Mouse (Mus musculus): ENCODE results near the gene Sema4a. TPM values are rescaled to one million over a fixed set of nuclear protein-coding genes. Genes with fewer than 3 reads are reported as not detected.

Sema4a gene
- polyA plus RNA-seq, 1 experiment from 2014 or later = 5.3 TPM

DNA sequence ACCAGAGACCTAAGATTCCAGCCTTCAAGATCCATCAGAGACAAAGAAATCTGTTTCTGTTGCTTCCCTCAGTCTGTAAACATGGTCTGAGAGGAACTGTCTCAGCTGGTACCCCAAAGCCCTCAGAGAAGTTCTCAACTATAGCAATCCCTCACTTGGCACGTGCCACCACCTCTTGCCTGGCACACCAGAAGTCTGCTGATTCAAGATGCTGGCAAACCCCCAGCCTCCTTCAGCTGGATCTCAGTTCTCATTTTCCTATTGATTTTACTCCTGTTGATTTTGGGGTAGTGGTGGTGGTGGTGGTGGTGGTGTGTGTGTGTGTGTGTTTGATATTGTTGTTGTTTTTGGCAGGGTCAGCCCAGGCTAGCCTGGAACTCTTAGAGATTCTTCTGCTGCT is 12.6 kb upstream of the Sema4a start:
- Histone ChIP-seq H3K4me2 (ENCODE audit: low read depth, low read length) (no peak overlapping the region), H3K27ac (replicated peaks; ENCODE audit: low read depth, low read length) (no peak overlapping the region), H3K4me1 (ENCODE audit: control insufficient read depth, insufficient read depth, low read length) (no peaks in the 10 kb centered on the region), H3K9me3 (replicated peaks; ENCODE audit: control insufficient read depth, low read length) (no peaks in the 10 kb centered on the region), H3K4me3 (ENCODE audit: low read depth, low read length) (no peak overlapping the region), H3K36me3 (replicated peaks; ENCODE audit: control insufficient read depth, insufficient read depth, low read depth, low read length) (no peaks in the 10 kb centered on the region), H3K27me3 (ENCODE audit: control insufficient read depth, insufficient read depth, low read length) (no peaks in the 10 kb centered on the region), H3K9ac (replicated peaks; ENCODE audit: low read length) (no peak overlapping the region)
- ATAC-seq (replicated peaks; ENCODE audit: insufficient number of reproducible peaks, low FRiP score, low TSS enrichment, low read depth) = no peak
- WGBS = 91% methylated on average over 1 of the region's 1 CpGs
- no peak for DNase-seq (ENCODE audit: low spot score)

GRCm38 (mm10) chr3:88473020-88473419 is 12.0 kb upstream of the Sema4a start:
- Histone ChIP-seq H3K9ac (replicated peaks; ENCODE audit: low read length) (no peak overlapping the region), H3K27ac (replicated peaks; ENCODE audit: low read depth, low read length) (no peak overlapping the region)
- ATAC-seq (replicated peaks; ENCODE audit: insufficient number of reproducible peaks, low FRiP score, low TSS enrichment, low read depth) = peak; percentile 67; the same call in 1 of the 2 replicates

GRCm38 (mm10) chr3:88470943-88471479 is 10.0 kb upstream of the Sema4a start:
- Histone ChIP-seq H3K4me2 (ENCODE audit: low read depth, low read length) (no peak overlapping the region), H3K27ac (replicated peaks; ENCODE audit: low read depth, low read length) (no peak overlapping the region), H3K27me3 (ENCODE audit: control insufficient read depth, insufficient read depth, low read length) (no peaks in the 10 kb centered on the region), H3K4me1 (ENCODE audit: control insufficient read depth, insufficient read depth, low read length) (no peaks in the 10 kb centered on the region), H3K36me3 (replicated peaks; ENCODE audit: control insufficient read depth, insufficient read depth, low read depth, low read length) (no peaks in the 10 kb centered on the region), H3K9me3 (replicated peaks; ENCODE audit: control insufficient read depth, low read length) (no peaks in the 10 kb centered on the region), H3K9ac (replicated peaks; ENCODE audit: low read length) (no peak overlapping the region), H3K4me3 (ENCODE audit: low read depth, low read length) (no peak overlapping the region)
- DNase-seq (ENCODE audit: low spot score) = no peak
- 30% methylated on average over 10 of the region's 10 CpGs for WGBS
- ATAC-seq (replicated peaks; ENCODE audit: insufficient number of reproducible peaks, low FRiP score, low TSS enrichment, low read depth) = no peak

More at GRCm38 (mm10) chr3:88473020-88473419, 12.0 kb upstream of the Sema4a start:
- Histone ChIP-seq H3K4me1 (ENCODE audit: control insufficient read depth, insufficient read depth, low read length) (no peaks in the 10 kb centered on the region), H3K9me3 (replicated peaks; ENCODE audit: control insufficient read depth, low read length) (no peaks in the 10 kb centered on the region), H3K4me3 (ENCODE audit: low read depth, low read length) (no peak overlapping the region), H3K27me3 (ENCODE audit: control insufficient read depth, insufficient read depth, low read length) (no peaks in the 10 kb centered on the region), H3K4me2 (ENCODE audit: low read depth, low read length) (no peak overlapping the region), H3K36me3 (replicated peaks; ENCODE audit: control insufficient read depth, insufficient read depth, low read depth, low read length) (no peaks in the 10 kb centered on the region)
- 22% methylated on average over 5 of the region's 5 CpGs for WGBS
- DNase-seq (ENCODE audit: low spot score) = peak; percentile 69

DNA sequence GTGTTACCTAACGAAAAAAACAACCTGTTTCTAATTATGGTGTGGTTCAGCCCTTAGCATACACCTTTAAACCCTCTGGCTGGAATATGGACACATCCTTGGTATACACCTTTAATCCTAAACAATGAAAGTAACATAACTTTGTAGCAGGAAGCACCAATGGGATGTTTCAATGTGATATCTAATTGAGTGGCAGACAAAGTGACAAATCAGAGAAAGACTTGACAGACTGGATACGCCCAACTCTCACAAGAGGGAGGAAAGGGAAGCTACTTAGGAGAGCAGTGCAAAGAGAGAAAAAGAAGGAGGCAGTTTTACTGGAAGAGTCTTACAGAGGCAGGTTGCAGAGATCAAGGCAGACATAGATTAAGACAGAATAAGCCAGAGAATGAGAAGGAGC is 8.5 kb upstream of the Sema4a start:
- Histone ChIP-seq H3K36me3 (replicated peaks; ENCODE audit: control insufficient read depth, insufficient read depth, low read depth, low read length) (no peaks in the 10 kb centered on the region), H3K27me3 (ENCODE audit: control insufficient read depth, insufficient read depth, low read length) (no peaks in the 10 kb centered on the region), H3K4me2 (ENCODE audit: low read depth, low read length) (no peak overlapping the region), H3K27ac (replicated peaks; ENCODE audit: low read depth, low read length) (no peak overlapping the region), H3K9ac (replicated peaks; ENCODE audit: low read length) (no peak overlapping the region), H3K4me3 (ENCODE audit: low read depth, low read length) (no peak overlapping the region), H3K4me1 (ENCODE audit: control insufficient read depth, insufficient read depth, low read length) (no peaks in the 10 kb centered on the region), H3K9me3 (replicated peaks; ENCODE audit: control insufficient read depth, low read length) (no peaks in the 10 kb centered on the region)
- no peak for ATAC-seq (replicated peaks; ENCODE audit: insufficient number of reproducible peaks, low FRiP score, low TSS enrichment, low read depth)
- 64% methylated on average over 2 of the region's 2 CpGs for WGBS
- DNase-seq (ENCODE audit: low spot score) = no peak

DNA sequence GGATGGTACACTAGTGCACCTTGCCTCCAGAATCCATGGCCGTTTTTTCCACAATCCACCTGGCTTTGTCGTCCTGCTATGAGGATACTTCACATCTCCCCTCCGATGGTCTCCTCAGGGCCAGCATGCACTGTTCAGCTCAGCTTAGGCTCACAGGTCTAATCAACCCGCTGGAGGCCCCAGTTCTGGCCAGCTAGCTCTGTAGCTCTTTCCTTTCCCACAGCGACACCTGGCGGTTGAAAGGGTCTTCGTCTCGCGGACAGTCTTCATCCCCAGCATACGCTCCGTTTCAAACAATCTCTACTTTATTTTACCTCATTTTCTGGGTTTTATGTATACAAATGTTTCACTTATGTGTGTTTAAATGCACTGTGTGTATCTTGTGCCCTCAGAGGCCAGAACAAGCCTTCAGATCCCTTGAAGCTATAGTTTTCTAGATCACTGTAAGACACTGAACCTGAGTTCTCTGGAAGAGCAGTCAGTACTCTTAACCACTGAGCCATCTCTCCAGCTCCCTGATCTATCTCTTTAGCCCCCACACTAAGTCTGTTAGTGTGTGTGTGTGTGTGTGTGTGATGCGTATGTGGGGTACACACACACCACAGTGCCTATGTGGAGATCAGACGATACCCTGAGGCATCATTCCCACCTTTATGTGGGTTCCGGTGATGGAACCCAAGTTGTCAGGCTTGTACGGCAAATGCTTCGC is 6.3 kb upstream of the Sema4a start:
- Histone ChIP-seq H3K9ac (replicated peaks; ENCODE audit: low read length) (no peak overlapping the region), H3K36me3 (replicated peaks; ENCODE audit: control insufficient read depth, insufficient read depth, low read depth, low read length) (no peaks in the 10 kb centered on the region), H3K27me3 (ENCODE audit: control insufficient read depth, insufficient read depth, low read length) (no peaks in the 10 kb centered on the region), H3K27ac (replicated peaks; ENCODE audit: low read depth, low read length) (no peak overlapping the region), H3K9me3 (replicated peaks; ENCODE audit: control insufficient read depth, low read length) (no peaks in the 10 kb centered on the region), H3K4me3 (ENCODE audit: low read depth, low read length) (no peak overlapping the region), H3K4me1 (ENCODE audit: control insufficient read depth, insufficient read depth, low read length) (no peaks in the 10 kb centered on the region), H3K4me2 (ENCODE audit: low read depth, low read length) (no peak overlapping the region)
- DNase-seq (ENCODE audit: low spot score) (peak; percentile 96), ATAC-seq (replicated peaks; ENCODE audit: insufficient number of reproducible peaks, low FRiP score, low TSS enrichment, low read depth) (peak; percentile 82)
- 29% methylated on average over 16 of the region's 16 CpGs for WGBS

GRCm38 (mm10) chr3:88465127-88465526 is 4.1 kb upstream of the Sema4a start:
- DNase-seq (ENCODE audit: low spot score) (no peak), ATAC-seq (replicated peaks; ENCODE audit: insufficient number of reproducible peaks, low FRiP score, low TSS enrichment, low read depth) (no peak)
- Histone ChIP-seq H3K27ac (replicated peaks; ENCODE audit: low read depth, low read length) (no peak overlapping the region), H3K4me3 (ENCODE audit: low read depth, low read length) (no peak overlapping the region), H3K9me3 (replicated peaks; ENCODE audit: control insufficient read depth, low read length) (no peaks in the 10 kb centered on the region), H3K4me2 (ENCODE audit: low read depth, low read length) (no peak overlapping the region), H3K27me3 (ENCODE audit: control insufficient read depth, insufficient read depth, low read length) (no peaks in the 10 kb centered on the region), H3K9ac (replicated peaks; ENCODE audit: low read length) (no peak overlapping the region), H3K36me3 (replicated peaks; ENCODE audit: control insufficient read depth, insufficient read depth, low read depth, low read length) (no peaks in the 10 kb centered on the region), H3K4me1 (ENCODE audit: control insufficient read depth, insufficient read depth, low read length) (no peaks in the 10 kb centered on the region)
- WGBS = 68% methylated on average over 2 of the region's 2 CpGs

- 49% methylated on average over 3 of the region's 3 CpGs for WGBS
Measured at GRCm38 (mm10) chr3:88464425-88464824, 3.4 kb upstream of the Sema4a start.

DNA sequence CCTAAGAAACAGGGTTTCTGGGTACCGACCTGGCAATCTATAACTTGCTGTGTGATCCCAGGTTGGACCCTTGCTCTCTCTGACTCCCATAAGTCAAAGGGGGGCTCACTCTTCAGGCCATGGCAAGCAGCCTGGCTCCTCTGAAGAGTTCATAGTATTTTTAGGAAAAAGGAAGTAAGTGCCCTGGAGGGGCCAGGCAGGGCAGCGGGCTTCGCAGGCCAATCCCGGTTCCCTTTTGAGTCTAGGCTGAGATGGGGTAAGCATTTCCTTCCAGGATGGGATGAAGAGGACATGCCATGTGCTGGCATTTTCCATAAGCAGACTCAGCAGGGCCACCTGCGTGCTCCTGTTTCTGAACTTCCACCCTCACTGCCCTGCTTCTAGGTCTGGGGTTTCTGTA is 953 bp downstream of the Sema4a start:
- ATAC-seq (replicated peaks; ENCODE audit: insufficient number of reproducible peaks, low FRiP score, low TSS enrichment, low read depth) (no peak), DNase-seq (ENCODE audit: low spot score) (no peak)
- 75% methylated on average over 5 of the region's 5 CpGs for WGBS
- Histone ChIP-seq H3K9ac (replicated peaks; ENCODE audit: low read length) (no peak overlapping the region), H3K27ac (replicated peaks; ENCODE audit: low read depth, low read length) (no peak overlapping the region), H3K36me3 (replicated peaks; ENCODE audit: control insufficient read depth, insufficient read depth, low read depth, low read length) (no peaks in the 10 kb centered on the region), H3K4me1 (ENCODE audit: control insufficient read depth, insufficient read depth, low read length) (peaks cover 5% of the 10 kb centered on the region), H3K27me3 (ENCODE audit: control insufficient read depth, insufficient read depth, low read length) (no peaks in the 10 kb centered on the region), H3K9me3 (replicated peaks; ENCODE audit: control insufficient read depth, low read length) (no peaks in the 10 kb centered on the region), H3K4me2 (ENCODE audit: low read depth, low read length) (no peak overlapping the region), H3K4me3 (ENCODE audit: low read depth, low read length) (no peak overlapping the region)

More at GRCm38 (mm10) chr3:88464425-88464824, 3.4 kb upstream of the Sema4a start:
- H3K9ac ChIP-seq (replicated peaks; ENCODE audit: low read length) = no peak overlapping the region
- no peak for DNase-seq (ENCODE audit: low spot score)
- H3K4me3 ChIP-seq (ENCODE audit: low read depth, low read length) = no peak overlapping the region
- H3K27ac ChIP-seq (replicated peaks; ENCODE audit: low read depth, low read length) = no peak overlapping the region
- no peaks in the 10 kb centered on the region for H3K36me3 ChIP-seq (replicated peaks; ENCODE audit: control insufficient read depth, insufficient read depth, low read depth, low read length)
- H3K4me2 ChIP-seq (ENCODE audit: low read depth, low read length) = no peak overlapping the region
- H3K4me1 ChIP-seq (ENCODE audit: control insufficient read depth, insufficient read depth, low read length) = no peaks in the 10 kb centered on the region
- no peaks in the 10 kb centered on the region for H3K9me3 ChIP-seq (replicated peaks; ENCODE audit: control insufficient read depth, low read length)
- H3K27me3 ChIP-seq (ENCODE audit: control insufficient read depth, insufficient read depth, low read length) = no peaks in the 10 kb centered on the region
- ATAC-seq (replicated peaks; ENCODE audit: insufficient number of reproducible peaks, low FRiP score, low TSS enrichment, low read depth) = no peak
